Mouse (Mus musculus) embryonic facial prominence, embryonic 13.5 days (tissue): ENCODE results near the gene Slmap. TPM values are rescaled to one million over a fixed set of nuclear protein-coding genes. Genes with fewer than 3 reads are reported as not detected.

Source experiments
- ATAC-seq: fragments of 200-750 bp; cut with Nextera tagmentation; 2 replicates; pipeline ENCODE4 v1.8.0; 2017; ENCODE audit warnings: low read depth; ENCODE audit not compliant: insufficient number of reproducible peaks, insufficient read depth, low FRiP score, low TSS enrichment
- H3K27ac ChIP-seq: fragments of 300-500 bp; sonication (generic); 2 replicates; pipeline ENCODE4 v1.5.1; 2015; ENCODE audit warnings: moderate library complexity, mild to moderate bottlenecking, inconsistent platforms
- H3K27me3 ChIP-seq: fragments of 300-500 bp; sonication (generic); 2 replicates; pipeline ENCODE4 v1.6.1; 2015; ENCODE audit warnings: mild to moderate bottlenecking, inconsistent platforms
- H3K36me3 ChIP-seq: fragments of 300-500 bp; sonication (generic); 2 replicates; pipeline ENCODE4 v1.6.1; 2015; ENCODE audit warnings: mild to moderate bottlenecking, inconsistent platforms
- H3K4me1 ChIP-seq: fragments of 300-500 bp; sonication (generic); 2 replicates; pipeline ENCODE4 v1.6.1; 2015; ENCODE audit warnings: inconsistent platforms
- H3K4me2 ChIP-seq: fragments of 300-500 bp; sonication (generic); 2 replicates; pipeline ENCODE4 v1.6.1; 2015; ENCODE audit warnings: moderate library complexity, mild to moderate bottlenecking, inconsistent platforms
- H3K4me3 ChIP-seq: fragments of 300-500 bp; sonication (generic); 2 replicates; pipeline ENCODE4 v1.5.1; 2015; ENCODE audit warnings: mild to moderate bottlenecking, inconsistent platforms
- H3K9ac ChIP-seq: fragments of 300-500 bp; sonication (generic); 2 replicates; pipeline ENCODE4 v1.6.1; 2015; ENCODE audit warnings: mild to moderate bottlenecking, inconsistent platforms
- H3K9me3 ChIP-seq: fragments of 300-500 bp; sonication (generic); 2 replicates; pipeline ENCODE4 v1.6.1; 2016; ENCODE audit warnings: inconsistent platforms
- whole genome bisulfite sequencing: fragments of 180-500 bp; shearing (Covaris S2); methylation state at CpG from one replicate; pipeline ENCODE4 v1.1.7; 2015; ENCODE audit warnings: mixed read lengths; 5-methylcytosine and 5-hydroxymethylcytosine counted together
- polyA plus RNA-seq: library from polyadenylated mRNA; unstranded; fragments of >200 nt; fragmentation: Nextera tagmentation; extraction: Ambion mirVana; gene quantifications from 2 replicates; pipeline ENCODE4 v1.2.1, GENCODE M21; 2015

Gene Slmap
- polyA plus RNA-seq, 1 experiment from 2014 or later = 17.1 TPM

DNA sequence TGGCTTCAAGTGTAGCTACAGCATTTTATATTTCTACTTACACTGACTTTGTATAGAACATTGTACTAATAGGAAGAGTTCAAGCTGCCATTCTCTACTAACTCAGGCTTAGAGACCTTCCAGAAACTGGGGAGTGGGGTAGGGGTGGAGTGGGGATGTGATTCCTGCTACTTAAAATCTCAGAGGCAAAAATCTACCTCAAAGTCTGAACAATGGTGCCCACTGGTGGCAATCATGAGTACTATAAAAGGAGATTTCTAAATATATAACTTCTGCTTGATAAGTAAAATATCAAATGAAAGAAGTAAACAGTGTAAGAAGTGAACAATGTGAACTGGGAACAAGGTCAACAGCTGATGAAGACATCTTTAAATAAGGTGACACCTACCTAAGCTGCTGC lies 75.2 kb downstream of the Slmap start:
- Histone ChIP-seq H3K27ac (no peak overlapping the region), H3K36me3 (peaks cover 44% of the 10 kb centered on the region)
- no peak for ATAC-seq

DNA sequence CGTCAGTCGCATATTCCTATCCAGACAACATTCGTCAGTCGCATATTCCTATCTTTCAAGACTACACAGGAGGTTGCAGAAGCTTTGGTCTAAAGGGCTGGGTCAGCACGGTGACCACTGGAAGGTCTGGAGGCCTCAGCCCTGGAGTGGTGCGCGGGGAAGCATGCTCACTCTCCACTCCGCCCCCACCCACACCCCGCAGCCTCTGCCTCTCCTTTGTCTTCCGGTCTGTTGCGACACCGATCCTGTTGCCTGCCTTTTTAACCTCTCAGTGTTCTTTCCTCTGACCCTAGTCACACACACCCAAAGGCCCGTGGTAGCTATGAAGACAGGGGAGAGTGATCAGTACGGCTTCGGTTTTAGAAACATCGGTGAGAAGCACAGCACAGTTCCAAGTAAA lies 79.9 kb downstream of the Slmap start:
- peaks cover 7% of the 10 kb centered on the region for H3K4me1 ChIP-seq
- H3K9ac ChIP-seq = no peak overlapping the region
- no peaks in the 10 kb centered on the region for H3K27me3 ChIP-seq
- H3K9me3 ChIP-seq = no peaks in the 10 kb centered on the region
- ATAC-seq = no peak
- H3K4me3 ChIP-seq = no peak overlapping the region
- H3K36me3 ChIP-seq = peaks cover 11% of the 10 kb centered on the region; the same call in 1 of the 2 replicates
- no peak overlapping the region for H3K27ac ChIP-seq
- WGBS = 60% methylated on average over 16 of the region's 16 CpGs
- H3K4me2 ChIP-seq = no peak overlapping the region

More for the DNA sequence above, 75.2 kb downstream of the Slmap start:
- H3K9ac ChIP-seq = no peak overlapping the region
- no peaks in the 10 kb centered on the region for H3K9me3 ChIP-seq
- no peaks in the 10 kb centered on the region for H3K27me3 ChIP-seq
- no peaks in the 10 kb centered on the region for H3K4me1 ChIP-seq
- H3K4me2 ChIP-seq = no peak overlapping the region
- H3K4me3 ChIP-seq = no peak overlapping the region

DNA sequence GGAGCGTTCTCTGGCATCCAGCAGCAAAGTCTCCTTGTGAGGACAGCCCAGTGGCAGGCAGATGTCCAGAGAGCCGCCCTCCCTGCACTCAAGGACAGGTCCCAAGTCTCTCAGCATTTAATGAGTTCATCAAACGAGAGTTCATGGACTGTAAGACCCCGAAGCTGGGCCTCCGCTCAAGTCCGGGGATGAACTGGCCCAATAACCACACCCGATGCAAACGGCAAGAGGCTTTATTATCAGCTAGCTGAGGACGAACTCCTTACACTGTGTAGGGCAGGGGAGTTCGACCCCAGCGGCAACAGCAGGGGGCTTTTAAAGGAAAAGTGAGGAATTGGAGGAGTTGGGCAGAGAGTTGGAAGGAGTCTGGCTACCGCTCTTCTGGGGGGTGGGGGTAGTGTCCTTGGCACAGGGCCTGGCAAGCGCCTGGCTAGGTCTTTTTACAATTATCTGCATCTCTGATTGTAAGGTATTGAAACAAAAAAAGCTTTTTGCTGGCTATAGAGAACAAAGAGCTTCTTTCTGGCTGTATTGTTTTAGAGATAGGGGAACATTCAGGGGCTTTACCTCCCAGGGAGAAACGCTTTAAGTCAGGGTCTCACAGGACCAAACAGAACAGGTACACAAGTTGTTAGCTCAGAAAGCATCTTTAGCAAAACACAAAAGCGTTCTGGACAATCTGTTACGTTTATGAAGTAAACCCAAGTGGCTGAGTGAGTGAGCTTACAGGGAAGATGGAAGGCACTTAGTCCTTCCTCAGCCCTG lies 84.5 kb downstream of the Slmap start:
- no peak for ATAC-seq
- Histone ChIP-seq H3K27ac (no peak overlapping the region), H3K4me3 (no peak overlapping the region), H3K27me3 (no peaks in the 10 kb centered on the region), H3K9me3 (no peaks in the 10 kb centered on the region), H3K36me3 (0 out of 2 replicates have a peak, but pooled peaks cover 5% of the 10 kb centered on the region), H3K4me1 (peaks cover 10% of the 10 kb centered on the region), H3K9ac (no peak overlapping the region), H3K4me2 (no peak overlapping the region)
- WGBS = 32% methylated on average over 16 of the region's 16 CpGs

DNA sequence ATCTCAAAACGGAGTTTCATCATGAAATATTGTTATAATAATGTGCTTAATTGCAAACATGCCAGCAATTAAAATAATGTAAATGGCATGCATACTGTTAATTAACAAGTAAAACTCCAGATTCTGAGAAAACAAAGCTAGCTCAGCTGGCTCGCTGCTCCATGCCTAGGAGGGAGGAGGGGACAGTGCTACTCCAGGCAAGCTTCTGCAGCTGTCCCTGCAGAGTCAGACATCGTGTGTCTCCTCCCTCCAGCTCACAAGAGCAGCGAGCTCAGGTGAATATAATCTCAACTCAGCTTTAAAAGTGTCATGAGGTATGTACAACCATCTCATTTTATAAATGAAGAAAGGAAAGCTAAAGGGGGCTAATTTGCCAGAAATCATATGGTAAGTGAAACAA lies 86.2 kb downstream of the Slmap start:
- no peaks in the 10 kb centered on the region for H3K27me3 ChIP-seq
- no peak overlapping the region for H3K9ac ChIP-seq
- no peak overlapping the region for H3K27ac ChIP-seq
- H3K4me1 ChIP-seq = peaks cover 10% of the 10 kb centered on the region
- H3K4me3 ChIP-seq = no peak overlapping the region
- ATAC-seq = no peak
- H3K4me2 ChIP-seq = no peak overlapping the region
- H3K9me3 ChIP-seq = no peaks in the 10 kb centered on the region
- WGBS = 62% methylated on average over 4 of the region's 4 CpGs
- 0 out of 2 replicates have a peak, but pooled peaks cover 7% of the 10 kb centered on the region for H3K36me3 ChIP-seq

DNA sequence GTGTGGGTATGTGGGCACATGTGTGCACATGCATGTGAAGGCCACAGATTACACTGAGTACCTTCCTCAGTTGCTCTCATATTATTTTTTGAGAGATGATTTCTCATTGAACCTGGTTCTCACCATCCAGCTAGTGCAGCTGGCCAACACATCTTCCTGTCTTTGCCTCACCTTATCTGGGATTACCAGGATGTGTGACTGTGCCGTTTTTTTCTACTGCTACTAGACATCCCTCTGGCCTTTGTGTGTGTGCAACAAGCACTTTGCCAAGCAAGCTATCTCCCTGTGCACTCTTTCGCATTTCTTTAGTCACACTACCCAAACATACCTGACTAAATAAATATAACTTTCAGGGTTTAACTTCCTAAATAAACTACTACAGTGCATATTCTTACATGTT lies 87.5 kb downstream of the Slmap start:
- H3K9ac ChIP-seq = no peak overlapping the region
- ATAC-seq = no peak
- H3K27me3 ChIP-seq = no peaks in the 10 kb centered on the region
- no peaks in the 10 kb centered on the region for H3K9me3 ChIP-seq
- peaks cover 10% of the 10 kb centered on the region for H3K4me1 ChIP-seq
- H3K36me3 ChIP-seq = 0 out of 2 replicates have a peak, but pooled peaks cover 8% of the 10 kb centered on the region
- 90% methylated on average over 2 of the region's 2 CpGs for WGBS
- no peak overlapping the region for H3K4me3 ChIP-seq
- no peak overlapping the region for H3K4me2 ChIP-seq
- no peak overlapping the region for H3K27ac ChIP-seq

DNA sequence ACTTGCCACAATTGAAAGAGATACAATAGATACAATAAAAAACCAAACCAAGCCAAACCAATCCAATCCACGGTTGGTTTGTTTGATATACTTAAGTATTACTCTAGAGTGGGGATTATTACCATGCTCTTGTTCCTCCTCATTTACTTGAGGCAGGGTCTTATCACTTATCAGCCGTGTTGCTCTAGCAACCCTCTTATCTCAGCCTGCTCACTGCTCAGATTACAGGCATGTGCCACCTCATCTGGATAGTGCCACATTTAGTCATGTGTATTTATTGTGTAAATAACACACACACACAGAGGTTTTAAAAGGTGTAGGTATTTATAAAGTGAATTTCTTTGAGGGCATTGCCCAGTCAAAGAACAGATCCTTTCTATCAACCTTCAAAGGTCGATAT lies 88.2 kb downstream of the Slmap start:
- Histone ChIP-seq H3K27ac (no peak overlapping the region), H3K9ac (no peak overlapping the region), H3K4me1 (peaks cover 10% of the 10 kb centered on the region), H3K36me3 (0 out of 2 replicates have a peak, but pooled peaks cover 8% of the 10 kb centered on the region), H3K4me3 (no peak overlapping the region), H3K27me3 (no peaks in the 10 kb centered on the region), H3K9me3 (no peaks in the 10 kb centered on the region), H3K4me2 (no peak overlapping the region)
- no peak for ATAC-seq
- 90% methylated on average over 3 of the region's 3 CpGs for WGBS

DNA sequence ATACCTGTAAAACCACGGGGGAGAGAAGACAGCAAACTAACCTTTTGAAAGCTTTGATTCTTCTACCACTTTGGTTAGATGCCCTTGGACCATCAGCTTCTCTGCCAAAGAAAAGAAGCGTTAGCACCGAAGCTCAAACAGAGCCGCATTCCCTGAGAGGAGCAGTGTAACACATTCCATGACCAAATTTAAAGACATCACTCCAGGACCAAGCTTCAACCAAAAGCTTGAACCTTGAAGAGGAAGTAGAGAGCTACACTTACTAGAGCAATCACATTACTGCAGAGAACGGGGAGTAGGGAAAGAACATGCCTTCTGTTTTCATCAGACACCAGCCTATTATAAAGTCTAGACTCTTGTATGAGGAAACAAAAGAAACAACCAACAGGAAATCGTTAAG lies 92.2 kb downstream of the Slmap start:
- no peaks in the 10 kb centered on the region for H3K9me3 ChIP-seq
- no peak overlapping the region for H3K4me2 ChIP-seq
- H3K4me3 ChIP-seq = no peak overlapping the region
- H3K9ac ChIP-seq = no peak overlapping the region
- ATAC-seq = no peak
- no peak overlapping the region for H3K27ac ChIP-seq
- 73% methylated on average over 6 of the region's 6 CpGs for WGBS
- H3K27me3 ChIP-seq = no peaks in the 10 kb centered on the region
- H3K36me3 ChIP-seq = peaks cover 8% of the 10 kb centered on the region; the same call in 1 of the 2 replicates
- H3K4me1 ChIP-seq = 0 out of 2 replicates have a peak, but pooled peaks cover 3% of the 10 kb centered on the region

DNA sequence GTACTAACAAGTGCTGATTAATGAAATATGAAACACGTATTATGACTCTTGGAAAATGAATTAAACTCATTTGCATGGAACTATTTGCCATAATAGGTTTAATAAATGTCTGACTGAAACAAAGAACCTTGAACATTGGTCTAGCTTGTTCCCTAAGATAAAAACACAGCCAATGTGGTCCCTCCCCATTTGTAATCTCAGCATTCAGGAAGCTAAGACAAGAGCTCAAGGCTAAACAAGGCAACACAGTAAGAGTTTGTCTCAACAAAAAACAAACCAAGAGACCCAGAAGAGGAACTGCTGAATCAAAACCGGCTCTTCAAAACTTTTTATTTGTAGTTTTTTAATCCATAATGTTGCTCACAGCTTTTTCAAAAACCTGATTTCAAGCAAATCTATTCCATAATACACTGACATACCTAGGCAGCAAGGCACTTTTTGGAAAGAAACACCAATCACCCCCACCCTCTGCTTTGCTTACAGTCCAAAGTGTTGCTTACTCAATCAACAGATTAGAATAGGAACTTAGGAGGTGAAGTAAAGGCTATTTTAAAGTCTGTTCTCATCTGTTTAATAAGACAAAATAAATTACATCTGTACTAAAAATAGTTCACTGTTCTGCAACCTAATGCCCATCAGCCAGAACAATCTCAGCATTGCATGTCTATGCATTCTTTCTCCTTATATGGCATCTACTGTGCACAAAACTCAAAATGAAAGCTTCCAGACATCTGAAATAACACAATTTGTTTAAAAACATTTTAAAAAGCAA lies 93.5 kb downstream of the Slmap start:
- Histone ChIP-seq H3K4me2 (no peak overlapping the region), H3K27ac (no peak overlapping the region), H3K36me3 (peaks cover 10% of the 10 kb centered on the region), H3K9ac (no peak overlapping the region), H3K4me1 (0 out of 2 replicates have a peak, but pooled peaks cover 3% of the 10 kb centered on the region), H3K9me3 (no peaks in the 10 kb centered on the region), H3K4me3 (no peak overlapping the region), H3K27me3 (no peaks in the 10 kb centered on the region)
- no peak for ATAC-seq
- 91% methylated on average over 2 of the region's 2 CpGs for WGBS

DNA sequence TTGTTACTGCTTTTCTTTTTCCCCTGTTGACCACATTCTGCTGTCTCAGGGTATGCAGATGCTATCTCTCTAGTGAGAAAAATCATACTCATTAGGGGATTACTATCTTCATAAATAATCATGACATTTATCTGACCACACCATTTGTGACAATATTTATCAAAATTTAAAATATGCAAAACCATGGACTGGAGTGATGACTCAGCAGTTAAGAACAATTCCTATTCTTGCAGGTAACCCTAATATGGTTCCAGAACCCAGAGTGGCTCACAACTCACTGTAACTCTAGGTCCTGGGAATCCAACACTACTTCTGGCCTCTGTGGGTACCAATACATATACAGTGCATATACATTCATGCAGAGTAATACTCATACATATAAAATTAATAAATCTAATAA lies 94.7 kb downstream of the Slmap start:
- Histone ChIP-seq H3K4me1 (0 out of 2 replicates have a peak, but pooled peaks cover 3% of the 10 kb centered on the region), H3K36me3 (peaks cover 18% of the 10 kb centered on the region), H3K9ac (no peak overlapping the region), H3K4me3 (no peak overlapping the region), H3K27me3 (no peaks in the 10 kb centered on the region), H3K27ac (no peak overlapping the region), H3K9me3 (no peaks in the 10 kb centered on the region), H3K4me2 (no peak overlapping the region)
- ATAC-seq = no peak

DNA sequence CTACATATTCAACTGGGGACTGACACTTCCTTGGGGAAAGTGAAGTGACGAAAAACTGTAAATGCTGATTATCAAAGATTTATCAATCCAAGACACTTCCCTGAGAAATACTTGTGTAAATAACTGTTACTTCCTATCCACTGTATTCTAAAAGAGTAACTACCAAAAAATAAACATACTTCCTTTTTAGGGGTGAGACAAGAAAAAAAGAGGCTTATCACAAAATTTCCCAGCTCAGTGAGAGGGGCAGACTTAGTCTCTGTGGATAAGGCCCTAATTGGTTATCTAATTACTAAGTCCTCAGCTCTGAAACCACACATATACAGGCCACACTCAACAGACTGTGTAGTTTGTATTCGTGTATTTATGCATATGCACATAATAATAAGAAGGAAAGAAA lies 97.0 kb downstream of the Slmap start:
- no peak for ATAC-seq
- Histone ChIP-seq H3K4me2 (no peak overlapping the region), H3K36me3 (peaks cover 19% of the 10 kb centered on the region), H3K9me3 (no peaks in the 10 kb centered on the region), H3K4me1 (0 out of 2 replicates have a peak, but pooled peaks cover 3% of the 10 kb centered on the region), H3K27me3 (no peaks in the 10 kb centered on the region), H3K27ac (no peak overlapping the region), H3K4me3 (no peak overlapping the region), H3K9ac (no peak overlapping the region)
- 84% methylated on average over 2 of the region's 2 CpGs for WGBS

DNA sequence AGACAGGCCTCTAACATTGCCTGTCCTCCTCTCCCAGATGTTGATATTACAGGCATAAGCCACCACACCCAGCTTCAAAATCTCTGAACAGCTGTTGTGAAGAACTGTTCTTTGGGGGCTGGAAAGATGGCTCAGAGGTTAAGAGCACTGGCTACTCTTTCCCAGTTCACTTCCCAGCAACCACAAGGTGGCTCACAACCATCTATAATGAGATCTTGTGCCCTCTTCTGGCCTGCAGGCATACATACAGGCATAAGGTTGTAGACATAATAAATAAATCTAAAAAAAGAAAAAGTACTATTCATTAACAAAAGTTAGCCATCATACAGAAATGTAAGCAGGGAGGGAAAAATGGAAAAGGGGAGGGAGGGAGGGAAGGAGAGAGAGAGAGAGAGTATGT lies 98.4 kb downstream of the Slmap start:
- Histone ChIP-seq H3K9me3 (no peaks in the 10 kb centered on the region), H3K9ac (no peak overlapping the region)

DNA sequence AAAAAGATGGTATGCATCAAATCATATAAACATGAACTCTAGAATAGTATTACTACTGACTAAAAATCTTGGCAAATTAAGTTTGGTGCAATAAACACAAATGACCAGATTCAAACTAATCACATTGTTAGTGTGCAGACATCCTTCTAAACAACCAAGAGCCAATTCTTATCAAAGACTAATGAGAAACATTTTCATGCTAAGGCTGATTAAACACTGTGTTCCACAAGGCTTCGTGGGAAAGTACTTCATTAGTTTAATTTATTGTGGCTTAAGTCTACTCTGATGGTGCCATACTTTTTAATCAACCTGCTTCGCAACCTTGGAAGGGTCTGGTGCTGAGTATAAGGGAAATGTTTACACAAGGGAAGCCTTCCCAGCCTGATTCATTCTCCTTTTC lies 102.4 kb downstream of the Slmap start:
- Histone ChIP-seq H3K27ac (no peak overlapping the region), H3K9me3 (no peaks in the 10 kb centered on the region), H3K4me1 (no peaks in the 10 kb centered on the region), H3K4me3 (no peak overlapping the region), H3K9ac (no peak overlapping the region), H3K4me2 (no peak overlapping the region), H3K36me3 (peaks cover 27% of the 10 kb centered on the region), H3K27me3 (no peaks in the 10 kb centered on the region)
- 76% methylated on average over 2 of the region's 2 CpGs for WGBS
- ATAC-seq = no peak

More for the DNA sequence above, 98.4 kb downstream of the Slmap start:
- H3K4me2 ChIP-seq = no peak overlapping the region
- ATAC-seq = no peak
- 0 out of 2 replicates have a peak, but pooled peaks cover under 1% of the 10 kb centered on the region for H3K4me1 ChIP-seq
- H3K27ac ChIP-seq = no peak overlapping the region
- no peak overlapping the region for H3K4me3 ChIP-seq
- peaks cover 19% of the 10 kb centered on the region for H3K36me3 ChIP-seq
- no peaks in the 10 kb centered on the region for H3K27me3 ChIP-seq
